Mouse (Mus musculus) urinary bladder, postnatal 14 days (tissue): ENCODE results near the gene Nepro.

Experiments
- DNase-seq: peaks from one replicate; pipeline ENCODE4 v3.0.0; 2021; ENCODE audit warnings: low spot score

Nepro gene

GRCm38 (mm10) chr16:44767506-44767905 is 43.4 kb downstream of the Nepro start:
- DNase-seq: no peak

DNA sequence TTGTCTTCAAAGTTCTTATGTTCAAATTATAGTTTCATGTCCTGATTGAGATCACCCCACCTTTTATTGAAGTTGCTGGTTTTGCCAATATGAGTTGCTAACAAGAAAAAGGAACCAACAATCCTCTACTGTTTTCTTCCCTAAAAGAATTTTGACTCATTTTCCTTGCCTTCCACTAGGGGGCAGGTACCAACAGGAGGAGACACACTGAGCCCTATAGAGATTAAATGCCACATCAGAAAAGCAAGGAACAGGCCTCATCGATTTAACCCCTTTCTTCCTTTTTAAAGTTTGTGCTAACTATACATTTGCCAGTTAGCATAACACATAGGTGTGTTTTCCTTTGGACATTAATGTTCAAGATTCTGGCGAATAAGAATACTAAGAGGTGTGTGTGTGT is 43.9 kb downstream of the Nepro start:
- no peak for DNase-seq

- DNase-seq: peak; percentile 16
Observed at GRCm38 (mm10) chr16:44772577-44772976, 48.5 kb downstream of the Nepro start.

DNA sequence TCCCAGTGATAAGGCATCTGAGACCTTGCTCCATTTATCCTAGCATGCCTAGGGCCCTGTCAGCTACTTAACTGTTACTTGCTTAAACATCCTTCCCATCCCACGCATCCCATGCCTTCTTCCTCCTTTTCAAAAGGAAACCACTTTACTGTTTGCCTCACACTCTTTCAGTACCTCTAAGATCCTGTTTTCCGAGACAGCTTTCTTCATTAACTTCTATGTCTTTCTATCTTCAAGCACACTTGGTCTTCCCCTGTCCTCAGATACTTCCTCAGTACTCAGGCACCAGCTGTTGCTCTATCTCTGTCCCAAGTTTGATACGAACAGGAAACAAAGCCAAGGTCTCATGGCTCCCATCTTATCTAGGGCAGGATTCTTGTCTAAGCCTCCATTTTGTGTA is 49.6 kb downstream of the Nepro start:
- DNase-seq: no peak

DNA sequence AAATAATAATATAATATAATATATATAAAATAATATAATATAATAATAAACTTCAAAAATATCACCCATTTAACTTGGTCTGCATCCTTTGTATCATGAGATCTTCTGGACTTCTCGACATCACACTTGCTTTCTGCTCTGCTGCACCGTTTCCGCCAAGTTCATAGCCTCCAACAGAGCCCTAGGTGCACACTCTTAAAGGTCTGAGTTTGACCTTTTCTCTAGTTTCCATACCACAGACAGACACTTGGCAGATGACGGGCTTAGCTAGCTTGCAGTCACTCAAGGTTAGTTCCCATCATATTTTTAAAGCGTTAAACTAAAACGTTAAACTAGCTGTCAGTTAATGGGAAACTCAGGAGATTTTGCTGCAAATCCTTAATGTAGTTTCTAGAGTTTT is 50.1 kb downstream of the Nepro start:
- no peak for DNase-seq

GRCm38 (mm10) chr16:44778538-44779147 is 54.5 kb downstream of the Nepro start:
- peak; percentile 10 for DNase-seq

- no peak for DNase-seq
Observed at GRCm38 (mm10) chr16:44779494-44779893, 55.4 kb downstream of the Nepro start.

- DNase-seq: no peak
Observed at GRCm38 (mm10) chr16:44780751-44781150, 56.6 kb downstream of the Nepro start.
